Mouse (Mus musculus) liver, adult (tissue): ENCODE measurements around the gene Arf3.

ENCODE experiments used
- GATA4 ChIP-seq: IDR thresholded peaks from 2 replicates; pipeline ENCODE4 v1.6.1; 2014; ENCODE audit warnings: mild to moderate bottlenecking, low read length; ENCODE audit not compliant: insufficient replicate concordance

The Arf3 gene

GRCm38 (mm10) chr15:98722854-98723253 is 40.2 kb downstream of the Arf3 start:
- TF ChIP-seq GATA4: no peak

GRCm38 (mm10) chr15:98722191-98722590 is 40.8 kb downstream of the Arf3 start:
- no peak for TF ChIP-seq GATA4

- TF ChIP-seq GATA4: no peak
Observed at GRCm38 (mm10) chr15:98717301-98717700, 45.7 kb downstream of the Arf3 start.

GRCm38 (mm10) chr15:98714230-98714652 is 48.8 kb downstream of the Arf3 start:
- no peak for TF ChIP-seq GATA4

- TF ChIP-seq GATA4: no peak
Observed at GRCm38 (mm10) chr15:98710442-98710841, 52.6 kb downstream of the Arf3 start.

GRCm38 (mm10) chr15:98707766-98708372 is 55.1 kb downstream of the Arf3 start, which contains the start of gene Ccdc65:
Gene Ccdc65 (plus strand): TSS chr15:98708207.
- TF ChIP-seq GATA4: no peak

- no peak for TF ChIP-seq GATA4
Observed at GRCm38 (mm10) chr15:98704312-98704711, 58.7 kb downstream of the Arf3 start.

GRCm38 (mm10) chr15:98699190-98700105 is 63.6 kb downstream of the Arf3 start:
- no peak for TF ChIP-seq GATA4

- TF ChIP-seq GATA4: no peak
Observed at GRCm38 (mm10) chr15:98696216-98696615, 66.8 kb downstream of the Arf3 start.

- TF ChIP-seq GATA4: no peak
Observed at GRCm38 (mm10) chr15:98695726-98696125, 67.3 kb downstream of the Arf3 start.

GRCm38 (mm10) chr15:98692171-98692715 is 70.8 kb downstream of the Arf3 start:
- no peak for TF ChIP-seq GATA4

- TF ChIP-seq GATA4: no peak
Observed at GRCm38 (mm10) chr15:98691486-98692147, 71.4 kb downstream of the Arf3 start.

GRCm38 (mm10) chr15:98689682-98690081 is 73.3 kb downstream of the Arf3 start:
- no peak for TF ChIP-seq GATA4
